In the genomic region with DNA sequence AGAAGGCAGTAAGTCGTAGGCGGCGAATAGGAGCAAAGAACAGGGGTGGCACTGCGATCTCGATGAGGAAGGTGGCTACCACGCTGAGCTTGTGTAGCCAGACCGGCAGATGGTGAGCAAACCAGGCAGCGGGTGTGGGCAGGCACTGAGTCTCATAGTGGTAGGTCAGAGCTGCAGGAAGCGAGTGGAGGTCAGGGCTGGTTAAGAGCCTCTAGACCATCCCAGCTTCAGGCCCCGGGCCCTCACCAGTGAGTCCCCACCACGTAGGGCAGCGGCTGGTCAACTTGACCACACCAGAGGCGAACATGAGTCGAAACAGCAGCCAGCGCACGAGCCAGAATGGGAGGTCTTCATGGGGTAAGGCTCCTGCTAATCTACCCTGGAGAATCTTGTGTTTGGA, we compare ENCODE assay signal across 14 mouse cellular contexts. TPM values are rescaled to one million over a fixed set of nuclear protein-coding genes. Genes with fewer than 3 reads are reported as not detected.
DNase-seq lines count a peak whose midpoint lies in the region; ATAC-seq lines count a peak whose summit lies in the region.
"Had no signal": no experiment of that assay in that cellular context is flagged by ENCODE, and none has a peak within 500 bp of the region (broad histone marks: within the 10 kb centered on the region; RNA-seq: fewer than 3 reads in every experiment).

No protein-coding gene starts in this region.

- H3K9ac ChIP-seq in heart, embryonic 12.5 days: peak overlapping the region; percentile 91; the same call in 1 of the 2 replicates
- H3K9ac ChIP-seq in embryonic facial prominence, embryonic 15.5 days: no peak overlapping the region
- no peak overlapping the region for H3K9ac ChIP-seq in midbrain, embryonic 15.5 days

- DNase-seq in heart, postnatal 36 days: no peak
- no peak for DNase-seq in embryo, embryonic 10 days (ENCODE audit: low spot score)
- DNase-seq: heart, postnatal 10 days; lung, adult 2 months; thymus, postnatal 36 days had no signal

- peak overlapping the region; percentile 94; the same call in 1 of the 2 replicates for H3K4me3 ChIP-seq in heart, embryonic 12.5 days
- H3K4me3 ChIP-seq in megakaryocyte, embryonic 14.5 days (replicated peaks): peak overlapping the region; percentile 38
- no peak overlapping the region for H3K4me3 ChIP-seq in embryonic facial prominence, embryonic 15.5 days (replicated peaks)
- 0 out of 2 replicates have a peak overlapping the region, but pooled peaks have one; percentile 86 for H3K4me3 ChIP-seq in midbrain, embryonic 15.5 days
- H3K4me3 ChIP-seq: layer of hippocampus, adult 2 months had no signal

- no peak for ATAC-seq in heart, embryonic 12.5 days (ENCODE audit: insufficient number of reproducible peaks, low FRiP score)
- no peak for ATAC-seq in megakaryocyte, adult 5-6 weeks (ENCODE audit: poor library complexity, severe bottlenecking)
- no peak for ATAC-seq in embryonic facial prominence, embryonic 15.5 days (ENCODE audit: insufficient number of reproducible peaks, low FRiP score, low TSS enrichment, low read depth)
- no peak for ATAC-seq in midbrain, embryonic 15.5 days (replicated peaks)

- H3K27ac ChIP-seq in heart, embryonic 12.5 days (ENCODE audit: poor library complexity, severe bottlenecking): no peak overlapping the region
- no peak overlapping the region for H3K27ac ChIP-seq in embryonic facial prominence, embryonic 15.5 days (replicated peaks)
- no peak overlapping the region for H3K27ac ChIP-seq in midbrain, embryonic 15.5 days
- H3K27ac ChIP-seq: layer of hippocampus, adult 2 months had no signal

- intact Hi-C loops in heart, postnatal 36 days (cut with DNase I): loop anchor here (2.0 kb wide), 1 partner anchor 39 kb away; a partner anchor contains a TSS

- no peaks in the 10 kb centered on the region for H3K9me3 ChIP-seq in heart, embryonic 12.5 days (replicated peaks)
- no peaks in the 10 kb centered on the region for H3K9me3 ChIP-seq in megakaryocyte, embryonic 14.5 days
- no peaks in the 10 kb centered on the region for H3K9me3 ChIP-seq in embryonic facial prominence, embryonic 15.5 days (replicated peaks)
- H3K9me3 ChIP-seq in midbrain, embryonic 15.5 days: no peaks in the 10 kb centered on the region

- WGBS in heart, embryonic 12.5 days: 93% methylated on average over 16 of the region's 16 CpGs
- WGBS in embryonic facial prominence, embryonic 15.5 days: 93% methylated on average over 16 of the region's 16 CpGs
- 96% methylated on average over 16 of the region's 16 CpGs for WGBS in midbrain, embryonic 15.5 days

- peaks cover 47% of the 10 kb centered on the region for H3K36me3 ChIP-seq in heart, embryonic 12.5 days
- H3K36me3 ChIP-seq in megakaryocyte, embryonic 14.5 days (replicated peaks; ENCODE audit: low read length): peaks cover 60% of the 10 kb centered on the region
- H3K36me3 ChIP-seq in embryonic facial prominence, embryonic 15.5 days: peaks cover 47% of the 10 kb centered on the region
- H3K36me3 ChIP-seq in midbrain, embryonic 15.5 days (replicated peaks): peaks cover 21% of the 10 kb centered on the region

- H3K4me1 ChIP-seq in heart, embryonic 12.5 days (replicated peaks): peaks cover 27% of the 10 kb centered on the region
- H3K4me1 ChIP-seq in megakaryocyte, embryonic 14.5 days: peaks cover 41% of the 10 kb centered on the region
- peaks cover 26% of the 10 kb centered on the region for H3K4me1 ChIP-seq in embryonic facial prominence, embryonic 15.5 days
- peaks cover 36% of the 10 kb centered on the region for H3K4me1 ChIP-seq in midbrain, embryonic 15.5 days

- H3K27me3 ChIP-seq in heart, embryonic 12.5 days (replicated peaks): no peaks in the 10 kb centered on the region
- no peaks in the 10 kb centered on the region for H3K27me3 ChIP-seq in megakaryocyte, embryonic 14.5 days (replicated peaks)
- H3K27me3 ChIP-seq in embryonic facial prominence, embryonic 15.5 days: no peaks in the 10 kb centered on the region
- no peaks in the 10 kb centered on the region for H3K27me3 ChIP-seq in midbrain, embryonic 15.5 days (replicated peaks)

- H3K4me2 ChIP-seq in heart, embryonic 12.5 days: peak overlapping the region; percentile 82; the same call in 1 of the 2 replicates
- H3K4me2 ChIP-seq in embryonic facial prominence, embryonic 15.5 days (replicated peaks): peak overlapping the region; percentile 74; the same call in 1 of the 2 replicates
- H3K4me2 ChIP-seq in midbrain, embryonic 15.5 days: no peak overlapping the region

RNA-seq across cellular contexts. Expression of a gene that starts 1.6 kb away (rescaled TPM):
- 46.9 and 49.4 TPM in 2 replicates for polyA plus RNA-seq in heart, embryonic 12.5 days (2016; fragmentation: Nextera tagmentation; extraction: Ambion mirVana)
- 10 to 100 TPM; 29.0 to 33.2 TPM for total RNA-seq in heart, postnatal 36 days (2021)
- polyA plus RNA-seq in megakaryocyte, embryonic 14.5 days (2012; ENCODE audit: insufficient read depth, low replicate concordance): 65.0 and 111 TPM in 2 replicates
- total RNA-seq in megakaryocyte, adult 5-6 weeks (2015): 31.0 and 31.8 TPM in 2 replicates
- 28.7 and 31.6 TPM in 2 replicates for total RNA-seq in megakaryocyte, adult 5-6 weeks (2017)
- polyA plus RNA-seq in embryonic facial prominence, embryonic 15.5 days (2015; fragmentation: Nextera tagmentation; extraction: Ambion mirVana): 73.0 and 79.9 TPM in 2 replicates
- polyA plus RNA-seq in midbrain, embryonic 15.5 days (2015; fragmentation: Nextera tagmentation; extraction: Ambion mirVana): 30.5 and 35.0 TPM in 2 replicates

RNA-seq across cellular contexts. Expression of a gene that starts 1.7 kb away (rescaled TPM):
- polyA plus RNA-seq in heart, embryonic 12.5 days (2016; fragmentation: Nextera tagmentation; extraction: Ambion mirVana): 112 and 116 TPM in 2 replicates
- total RNA-seq in heart, postnatal 36 days (2021): 10 to 100 TPM; 50.4 to 58.6 TPM
- 21.9 and 44.6 TPM in 2 replicates for polyA plus RNA-seq in megakaryocyte, embryonic 14.5 days (2012; ENCODE audit: insufficient read depth, low replicate concordance)
- 89.5 and 98.1 TPM in 2 replicates for total RNA-seq in megakaryocyte, adult 5-6 weeks (2015)
- total RNA-seq in megakaryocyte, adult 5-6 weeks (2017): 86.6 and 92.0 TPM in 2 replicates
- polyA plus RNA-seq in embryonic facial prominence, embryonic 15.5 days (2015; fragmentation: Nextera tagmentation; extraction: Ambion mirVana): 150 and 160 TPM in 2 replicates
- polyA plus RNA-seq in midbrain, embryonic 15.5 days (2015; fragmentation: Nextera tagmentation; extraction: Ambion mirVana): 115 and 121 TPM in 2 replicates

RNA-seq across cellular contexts. Expression of a gene that starts 19.6 kb away (rescaled TPM):
- polyA plus RNA-seq in heart, embryonic 12.5 days (2016; fragmentation: Nextera tagmentation; extraction: Ambion mirVana): not detected in 2 replicates
- not detected for total RNA-seq in heart, postnatal 36 days (2021)
- polyA plus RNA-seq in megakaryocyte, embryonic 14.5 days (2012; ENCODE audit: insufficient read depth, low replicate concordance): not detected in 2 replicates
- total RNA-seq in megakaryocyte, adult 5-6 weeks (2015): not detected in 2 replicates
- 0.99 and 1.0 TPM in 2 replicates for total RNA-seq in megakaryocyte, adult 5-6 weeks (2017)
- not detected in 2 replicates for polyA plus RNA-seq in embryonic facial prominence, embryonic 15.5 days (2015; fragmentation: Nextera tagmentation; extraction: Ambion mirVana)
- polyA plus RNA-seq in midbrain, embryonic 15.5 days (2015; fragmentation: Nextera tagmentation; extraction: Ambion mirVana): not detected in 2 replicates
- total RNA-seq: heart, postnatal 10 days; layer of hippocampus, adult 2 months; MEL; neutrophil, adult 5-6 weeks had no signal
- polyA plus RNA-seq: cerebellum, adult 2 months had no signal

RNA-seq across cellular contexts. Expression of a gene that starts 19.8 kb away (rescaled TPM):
- 5.6 TPM in 2 replicates for polyA plus RNA-seq in heart, embryonic 12.5 days (2016; fragmentation: Nextera tagmentation; extraction: Ambion mirVana)
- total RNA-seq in heart, postnatal 36 days (2021): 10 to 100 TPM; 25.2 to 28.2 TPM
- polyA plus RNA-seq in megakaryocyte, embryonic 14.5 days (2012; ENCODE audit: insufficient read depth, low replicate concordance): 47.2 and 56.7 TPM in 2 replicates
- 7.3 and 10.4 TPM in 2 replicates for total RNA-seq in megakaryocyte, adult 5-6 weeks (2015)
- 3.4 and 5.7 TPM in 2 replicates for total RNA-seq in megakaryocyte, adult 5-6 weeks (2017)
- polyA plus RNA-seq in embryonic facial prominence, embryonic 15.5 days (2015; fragmentation: Nextera tagmentation; extraction: Ambion mirVana): 4.9 and 6.9 TPM in 2 replicates
- 15.7 and 15.8 TPM in 2 replicates for polyA plus RNA-seq in midbrain, embryonic 15.5 days (2015; fragmentation: Nextera tagmentation; extraction: Ambion mirVana)

RNA-seq across cellular contexts. Expression of a gene that starts 23.0 kb away (rescaled TPM):
- polyA plus RNA-seq in heart, embryonic 12.5 days (2016; fragmentation: Nextera tagmentation; extraction: Ambion mirVana): 1.3 and 1.6 TPM in 2 replicates
- total RNA-seq in heart, postnatal 36 days (2021): under 1 TPM; 0.41 to 0.64 TPM
- 0.41 and 6.8 TPM in 2 replicates for polyA plus RNA-seq in megakaryocyte, embryonic 14.5 days (2012; ENCODE audit: insufficient read depth, low replicate concordance)
- total RNA-seq in megakaryocyte, adult 5-6 weeks (2015): not detected in 2 replicates
- total RNA-seq in megakaryocyte, adult 5-6 weeks (2017): 0.07 and 0.12 TPM in 2 replicates
- 1.8 and 2.0 TPM in 2 replicates for polyA plus RNA-seq in embryonic facial prominence, embryonic 15.5 days (2015; fragmentation: Nextera tagmentation; extraction: Ambion mirVana)
- polyA plus RNA-seq in midbrain, embryonic 15.5 days (2015; fragmentation: Nextera tagmentation; extraction: Ambion mirVana): 2.1 and 2.7 TPM in 2 replicates
